ENCODE assay signal across 7 mouse cellular contexts in the genomic region with DNA sequence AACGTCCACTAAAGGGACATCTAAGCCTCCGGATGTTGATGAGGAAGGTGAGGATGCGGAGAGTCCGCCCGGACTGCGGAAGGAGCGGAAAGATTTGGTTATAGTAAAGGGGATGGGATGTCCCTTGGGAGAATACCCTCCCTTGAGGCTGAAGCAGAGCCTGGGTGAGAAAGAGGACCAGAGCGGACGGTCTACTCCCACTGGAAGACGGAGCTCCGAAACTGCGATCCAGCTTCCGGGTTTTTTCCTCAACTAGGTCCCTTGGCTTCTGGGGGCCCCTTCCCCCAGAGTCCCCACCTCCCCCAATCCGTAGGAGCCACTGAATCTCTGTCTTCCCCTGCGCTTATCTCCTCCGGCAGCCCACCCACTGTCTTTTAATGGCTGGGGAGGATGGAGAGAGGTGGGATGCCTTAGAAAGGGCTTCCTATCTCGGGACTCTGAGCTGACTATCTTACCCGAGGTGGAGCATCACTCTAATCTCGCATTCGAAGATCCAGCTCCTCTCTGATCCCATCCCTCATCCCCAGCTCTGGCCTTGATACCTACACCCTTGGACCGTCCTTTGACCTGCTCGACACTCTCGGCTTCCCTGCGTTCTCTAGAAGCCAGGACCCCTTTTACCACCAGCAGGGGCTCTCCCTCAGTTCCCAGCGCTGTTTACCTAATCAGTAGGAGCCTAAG. TPM values are rescaled to one million over a fixed set of nuclear protein-coding genes. Genes with fewer than 3 reads are reported as not detected.
DNase-seq lines count a peak whose midpoint lies in the region; ATAC-seq lines count a peak whose summit lies in the region.

No protein-coding gene starts in this region.

- H3K27me3 ChIP-seq in limb, embryonic 12.5 days, result no peaks in the 10 kb centered on the region
- 0 out of 2 replicates have a peak, but pooled peaks cover 2% of the 10 kb centered on the region for H3K27me3 ChIP-seq in midbrain, embryonic 12.5 days
- H3K27me3 ChIP-seq in splenic B cell, adult 2 months (ENCODE audit: control insufficient read depth, insufficient read depth, low read length, poor library complexity, severe bottlenecking), result no peaks in the 10 kb centered on the region

- ATAC-seq in limb, embryonic 12.5 days (ENCODE audit: insufficient number of reproducible peaks, insufficient read depth, low FRiP score, low TSS enrichment, low read depth), result no peak
- ATAC-seq in midbrain, embryonic 12.5 days (ENCODE audit: low FRiP score, low read depth), result peak; percentile 20

- H3K27ac ChIP-seq in limb, embryonic 12.5 days, result peak overlapping the region; percentile 64; the same call in 1 of the 2 replicates
- H3K27ac ChIP-seq in midbrain, embryonic 12.5 days (replicated peaks), result peak overlapping the region; percentile 78

- H3K9ac ChIP-seq in limb, embryonic 12.5 days (replicated peaks), result peak overlapping the region; percentile 55
- H3K9ac ChIP-seq in midbrain, embryonic 12.5 days (replicated peaks), result peak overlapping the region; percentile 59

- no peaks in the 10 kb centered on the region for H3K9me3 ChIP-seq in limb, embryonic 12.5 days
- no peaks in the 10 kb centered on the region for H3K9me3 ChIP-seq in midbrain, embryonic 12.5 days

- peak overlapping the region; percentile 86 for H3K4me2 ChIP-seq in limb, embryonic 12.5 days
- H3K4me2 ChIP-seq in midbrain, embryonic 12.5 days (replicated peaks), result peak overlapping the region; percentile 69

- peak; percentile 45 to 64 for DNase-seq in adrenal gland, postnatal 36 days
- DNase-seq in embryo, embryonic 9.5 days (ENCODE audit: extremely low spot score), result peak; percentile 74
- peak; percentile 71 to 81 for DNase-seq in heart, adult 18-20 months
- DNase-seq in kidney, adult 18-20 months, result peak; percentile 54
- DNase-seq in splenic B cell, adult 2 months (ENCODE audit: low read depth, low spot score), result peak; percentile 9

- peaks cover 15% of the 10 kb centered on the region for H3K4me1 ChIP-seq in limb, embryonic 12.5 days (replicated peaks)
- peaks cover 23% of the 10 kb centered on the region for H3K4me1 ChIP-seq in midbrain, embryonic 12.5 days

- H3K36me3 ChIP-seq in limb, embryonic 12.5 days, result no peaks in the 10 kb centered on the region
- H3K36me3 ChIP-seq in midbrain, embryonic 12.5 days, result no peaks in the 10 kb centered on the region
- H3K36me3 ChIP-seq in splenic B cell, adult 2 months (ENCODE audit: control insufficient read depth, insufficient read depth, low read length, poor library complexity, severe bottlenecking), result no peaks in the 10 kb centered on the region

- peak overlapping the region; percentile 88 for H3K4me3 ChIP-seq in limb, embryonic 12.5 days (replicated peaks)
- H3K4me3 ChIP-seq in midbrain, embryonic 12.5 days, result peak overlapping the region; percentile 73

- WGBS in limb, embryonic 12.5 days, result under 1% methylated on average over 25 of the region's 25 CpGs
- WGBS in midbrain, embryonic 12.5 days, result under 1% methylated on average over 25 of the region's 25 CpGs

RNA-seq across cellular contexts. Expression of gene Large1, which starts 1.0 kb away (rescaled TPM):
- total RNA-seq in adrenal gland, postnatal 36 days (2021), result 10 to 100 TPM; 23.1 to 26.8 TPM
- 10 to 100 TPM; 40.0 to 41.8 TPM for total RNA-seq in heart, adult 18-20 months (2021)
- 8.3 and 10.0 TPM in 2 replicates for polyA plus RNA-seq in limb, embryonic 12.5 days (2016; fragmentation: Nextera tagmentation; extraction: Ambion mirVana)
- polyA plus RNA-seq in midbrain, embryonic 12.5 days (2016; fragmentation: Nextera tagmentation; extraction: Ambion mirVana), result 11.7 and 11.9 TPM in 2 replicates

Comparison
In these comparisons a context has a peak if more than half of its experiments do, and no peak if none do; other contexts are left out.
1. DNase-seq: peak in every context shown above with its lines; median percentile 76 in heart, adult 18-20 months; 74 in embryo, embryonic 9.5 days; 54 in adrenal gland, postnatal 36 days; 54 in kidney, adult 18-20 months; 9 in splenic B cell, adult 2 months.